Mouse (Mus musculus) cerebellum, adult 8-10 months (tissue): ENCODE measurements around the gene Hydin.
A peak's percentile ranks its signal among the peaks of the same experiment; 100 is the strongest.
"Not testable (repeated sequence)": the region's sequence is repeated elsewhere in the genome, so short reads cannot be mapped to it uniquely, and the experiment has no call there.

Source experiments
- DNase-seq: peaks from one replicate; pipeline ENCODE4 v3.0.0; 2022

Hydin gene

GRCm38 (mm10) chr8:110266741-110267140 lies at the start of gene Hydin:
TSS of gene Hydin (plus strand) at chr8:110266977.
- peak; percentile 51 for DNase-seq

GRCm38 (mm10) chr8:110217198-110217597 lies 49.6 kb upstream of the Hydin start:
- no peak for DNase-seq

- DNase-seq, result peak; percentile 100
These were observed 49.1 kb upstream of the Hydin start for GRCm38 (mm10) chr8:110217681-110218131.

GRCm38 (mm10) chr8:110218511-110218910 lies 48.3 kb upstream of the Hydin start:
- no peak for DNase-seq

GRCm38 (mm10) chr8:110220936-110221335 lies 45.8 kb upstream of the Hydin start:
- no peak for DNase-seq

- DNase-seq, result no peak
These were observed 36.0 kb upstream of the Hydin start for GRCm38 (mm10) chr8:110230803-110231202.

- DNase-seq, result no peak
These were observed 24.2 kb upstream of the Hydin start for GRCm38 (mm10) chr8:110242278-110243177.

- no peak for DNase-seq
These were observed 22.2 kb upstream of the Hydin start for GRCm38 (mm10) chr8:110244566-110244965.

- no peak for DNase-seq
These were observed 19.5 kb upstream of the Hydin start for GRCm38 (mm10) chr8:110247238-110247637.

- DNase-seq, result no peak
These were observed 12.8 kb upstream of the Hydin start for GRCm38 (mm10) chr8:110253986-110254385.

GRCm38 (mm10) chr8:110265796-110266305 lies 926 bp upstream of the Hydin start:
- DNase-seq, result no peak

GRCm38 (mm10) chr8:110267268-110267667 lies 491 bp downstream of the Hydin start:
- no peak for DNase-seq

GRCm38 (mm10) chr8:110270659-110271058 lies 3.9 kb downstream of the Hydin start:
- DNase-seq, result peak; percentile 36

GRCm38 (mm10) chr8:110273394-110273793 lies 6.6 kb downstream of the Hydin start:
- DNase-seq, result no peak

- no peak for DNase-seq
These were observed 8.9 kb downstream of the Hydin start for GRCm38 (mm10) chr8:110275465-110276258.

GRCm38 (mm10) chr8:110276259-110276560 lies 9.4 kb downstream of the Hydin start:
- no peak for DNase-seq

- no peak for DNase-seq
These were observed 45.9 kb downstream of the Hydin start for GRCm38 (mm10) chr8:110312715-110313114.

- DNase-seq, result no peak
These were observed 49.0 kb downstream of the Hydin start for GRCm38 (mm10) chr8:110315826-110316225.

GRCm38 (mm10) chr8:110319586-110319985 lies 52.8 kb downstream of the Hydin start:
- peak; percentile 27 for DNase-seq

- no peak for DNase-seq
These were observed 54.7 kb downstream of the Hydin start for GRCm38 (mm10) chr8:110321446-110321845.

GRCm38 (mm10) chr8:110323981-110324574 lies 57.3 kb downstream of the Hydin start:
- DNase-seq, result no peak

GRCm38 (mm10) chr8:110327120-110327519 lies 60.3 kb downstream of the Hydin start:
- DNase-seq, result not testable (repeated sequence)

- no peak for DNase-seq
These were observed 66.6 kb downstream of the Hydin start for GRCm38 (mm10) chr8:110333376-110333775.
